9 mouse cellular contexts compared by ENCODE assay signal in genomic region chr6:18547516-18548465, GRCm38 (mm10). TPM values are rescaled to one million over a fixed set of nuclear protein-coding genes. Genes with fewer than 3 reads are reported as not detected.
DNase-seq lines count a peak whose midpoint lies in the region; ATAC-seq and TF ChIP-seq lines count a peak whose summit lies in the region.
"Had no signal": no experiment of that assay in that cellular context is flagged by ENCODE, and none has a peak within 500 bp of the region (broad histone marks: within the 10 kb centered on the region; RNA-seq: fewer than 3 reads in every experiment).

No protein-coding gene starts in this region.

- ATAC-seq in frontal cortex, adult (ENCODE audit: low TSS enrichment): peak; percentile 75
- no peak for ATAC-seq in liver, embryonic 12.5 days
- ATAC-seq in forebrain, embryonic 16.5 days: peak; percentile 45; the same call in 1 of the 2 replicates
- ATAC-seq in liver, postnatal 0 days: no peak

- TF ChIP-seq EP300 in liver, postnatal 0 days (IDR thresholded peaks at IDR 0.05; ENCODE audit: low read depth): no peak

- DNase-seq in frontal cortex, postnatal 14 days (ENCODE audit: low spot score in 2 of 2): no peak
- DNase-seq in liver: no peak
- no peak for DNase-seq in liver, postnatal 0 days
- DNase-seq in spleen, postnatal 14 days (ENCODE audit: low spot score in 2 of 2): no peak
- no peak for DNase-seq in layer of hippocampus, adult 9-10 months (ENCODE audit: low spot score)
- DNase-seq: thymus, adult 18-20 months had no signal

- no peaks in the 10 kb centered on the region for H3K9me3 ChIP-seq in liver, embryonic 12.5 days (replicated peaks)
- no peaks in the 10 kb centered on the region for H3K9me3 ChIP-seq in forebrain, embryonic 16.5 days (ENCODE audit: control insufficient read depth, low read length)
- H3K9me3 ChIP-seq in liver, postnatal 0 days (ENCODE audit: low read length): no peaks in the 10 kb centered on the region

- no peaks in the 10 kb centered on the region for H3K27me3 ChIP-seq in liver, embryonic 12.5 days (replicated peaks)
- H3K27me3 ChIP-seq in forebrain, embryonic 16.5 days (replicated peaks; ENCODE audit: control insufficient read depth, insufficient read depth, low read length): no peaks in the 10 kb centered on the region
- H3K27me3 ChIP-seq in liver, postnatal 0 days (ENCODE audit: insufficient read depth, low read length): no peaks in the 10 kb centered on the region

- WGBS in liver, embryonic 12.5 days (ENCODE audit: insufficient replicate concordance): 57% methylated on average over 24 of the region's 24 CpGs
- WGBS in forebrain, embryonic 16.5 days: 59% methylated on average over 24 of the region's 24 CpGs
- 66% methylated on average over 24 of the region's 24 CpGs for WGBS in liver, postnatal 0 days (ENCODE audit: insufficient replicate concordance)

- no peak overlapping the region for H3K9ac ChIP-seq in liver, embryonic 12.5 days
- H3K9ac ChIP-seq in forebrain, embryonic 16.5 days (replicated peaks; ENCODE audit: low read depth, low read length): no peak overlapping the region
- H3K9ac ChIP-seq in liver, postnatal 0 days (replicated peaks): no peak overlapping the region

- no peak for TF ChIP-seq CTCF in liver, postnatal 0 days (IDR thresholded peaks at IDR 0.05; ENCODE audit: low read depth)

- H3K4me1 ChIP-seq in liver, embryonic 12.5 days: no peaks in the 10 kb centered on the region
- H3K4me1 ChIP-seq in forebrain, embryonic 16.5 days (replicated peaks; ENCODE audit: control insufficient read depth, insufficient read depth, low read length): no peaks in the 10 kb centered on the region
- no peaks in the 10 kb centered on the region for H3K4me1 ChIP-seq in liver, postnatal 0 days (ENCODE audit: insufficient read depth)

- no peak overlapping the region for H3K27ac ChIP-seq in liver, embryonic 12.5 days
- no peak overlapping the region for H3K27ac ChIP-seq in forebrain, embryonic 16.5 days (ENCODE audit: low read length)
- no peak overlapping the region for H3K27ac ChIP-seq in liver, postnatal 0 days (ENCODE audit: low read depth)

- 0 out of 2 replicates have a peak overlapping the region, but pooled peaks have one; percentile 10 for H3K4me2 ChIP-seq in liver, embryonic 12.5 days
- no peak overlapping the region for H3K4me2 ChIP-seq in forebrain, embryonic 16.5 days (ENCODE audit: low read length)
- H3K4me2 ChIP-seq in liver, postnatal 0 days (ENCODE audit: low read depth, low read length): peak overlapping the region; percentile 29; the same call in 1 of the 2 replicates

- H3K4me3 ChIP-seq in liver, embryonic 12.5 days: no peak overlapping the region
- no peak overlapping the region for H3K4me3 ChIP-seq in forebrain, embryonic 16.5 days (replicated peaks; ENCODE audit: low read length)
- H3K4me3 ChIP-seq in liver, postnatal 0 days (ENCODE audit: low read depth, low read length): no peak overlapping the region

- H3K36me3 ChIP-seq in liver, embryonic 12.5 days: no peaks in the 10 kb centered on the region
- no peaks in the 10 kb centered on the region for H3K36me3 ChIP-seq in forebrain, embryonic 16.5 days (ENCODE audit: control insufficient read depth, insufficient read depth)
- H3K36me3 ChIP-seq in liver, postnatal 0 days (replicated peaks; ENCODE audit: insufficient read depth, low read length): no peaks in the 10 kb centered on the region

RNA-seq across cellular contexts. Expression of gene Cttnbp2, which starts 33.1 kb away (rescaled TPM):
- 1.4 and 2.1 TPM in 2 replicates for polyA plus RNA-seq in liver, embryonic 12.5 days (2016; fragmentation: Nextera tagmentation; extraction: Ambion mirVana)
- polyA plus RNA-seq in forebrain, embryonic 16.5 days (2015; fragmentation: Nextera tagmentation; extraction: Ambion mirVana): 124 and 134 TPM in 2 replicates
- 0.88 and 1.0 TPM in 2 replicates for polyA plus RNA-seq in liver, postnatal 0 days (2015; fragmentation: Nextera tagmentation; extraction: Ambion mirVana)

Comparison
In these comparisons a context has a peak if more than half of its experiments do, and no peak if none do; other contexts are left out.
1. ATAC-seq: peak in frontal cortex, adult (single experiment) and forebrain, embryonic 16.5 days (single experiment); none in liver, embryonic 12.5 days (single experiment) and liver, postnatal 0 days (single experiment).
2. RNA of gene Cttnbp2, which starts 33.1 kb away (polyA plus RNA-seq): 124 to 134 TPM in forebrain, embryonic 16.5 days; 1.4 to 2.1 TPM in liver, embryonic 12.5 days and 0.88 to 1.0 TPM in liver, postnatal 0 days; every median in the first group is over 10 times any median in the second.